Mouse (Mus musculus) cerebellum, adult 9-11 months (tissue): ENCODE measurements around the gene Eef1g.
A peak's percentile ranks its signal among the peaks of the same experiment; 100 is the strongest.
"Not testable (repeated sequence)": the region's sequence is repeated elsewhere in the genome, so short reads cannot be mapped to it uniquely, and the experiment has no call there.

ENCODE experiments used
- DNase-seq: peaks from one replicate; pipeline ENCODE4 v3.0.0; 2022

Gene Eef1g

GRCm38 (mm10) chr19:8946929-8947328 lies 19.9 kb upstream of the Eef1g start:
- no peak for DNase-seq

GRCm38 (mm10) chr19:8950190-8950589 lies 16.7 kb upstream of the Eef1g start:
- DNase-seq: peak; percentile 23

DNA sequence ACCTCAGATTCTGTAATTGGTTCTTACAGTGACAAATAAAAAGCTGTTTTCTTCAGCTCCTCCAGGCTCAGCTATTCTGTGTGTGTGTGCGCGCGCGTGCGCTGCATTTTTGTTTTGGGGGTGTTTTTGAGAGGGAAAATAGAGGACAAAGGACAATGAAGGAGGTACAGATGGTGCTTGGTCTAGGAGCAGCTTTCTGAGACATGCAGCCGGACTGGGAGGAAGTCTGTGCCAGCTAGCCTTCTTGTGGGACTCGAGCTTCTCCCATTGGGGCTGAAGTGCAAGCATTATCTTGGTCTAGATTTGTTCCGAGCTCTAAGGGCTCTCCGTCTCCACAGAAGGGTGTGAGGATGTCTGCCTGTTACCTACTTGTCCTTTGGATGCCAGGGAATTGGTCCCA lies 14.6 kb upstream of the Eef1g start:
- no peak for DNase-seq

DNA sequence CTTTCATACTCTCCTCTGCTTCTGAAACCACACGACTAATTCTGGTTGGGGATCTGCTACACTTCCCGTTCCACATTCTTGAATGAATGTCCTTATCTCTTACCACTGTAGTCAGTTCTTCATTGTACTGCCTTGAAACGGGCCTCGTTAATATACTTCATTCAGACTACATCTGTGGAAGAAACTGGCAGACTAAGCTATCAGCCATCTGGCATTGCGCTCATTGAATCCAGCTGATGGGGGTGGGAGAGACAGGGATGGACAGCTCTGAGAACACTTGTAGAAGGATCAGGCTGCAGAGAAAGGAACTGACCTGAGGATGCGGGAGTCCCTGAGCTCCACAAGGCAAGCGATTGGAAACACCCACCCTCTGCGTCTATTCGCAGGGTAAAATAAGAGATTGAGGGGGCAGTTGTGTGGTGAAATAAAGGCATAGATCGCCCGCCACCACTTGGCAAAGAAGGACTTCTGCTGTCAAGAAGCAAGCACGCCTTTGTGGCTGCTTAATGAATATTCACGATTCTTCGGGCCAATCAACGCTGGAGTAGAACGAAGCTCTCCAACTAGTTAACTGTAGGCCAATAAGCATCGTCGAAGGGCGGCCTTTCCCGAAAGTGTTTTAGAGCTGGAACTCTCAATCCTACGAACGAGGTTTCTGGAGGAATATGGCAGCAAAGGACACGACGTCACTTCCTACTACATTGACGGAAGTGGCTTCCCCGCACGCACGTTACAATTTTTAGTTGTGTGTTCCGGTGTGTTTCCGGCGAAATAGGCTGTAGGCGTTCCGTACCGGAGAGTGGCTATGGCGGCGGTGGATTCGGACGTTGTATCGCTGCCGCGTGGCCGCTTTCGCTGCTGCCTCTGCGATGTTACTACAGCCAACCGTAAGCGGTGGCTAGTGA lies 13.5 kb upstream of the Eef1g start, which contains the start of gene Tut1:
Tut1 (plus strand) TSS at position 713 of the 905 bp plus-strand sequence.
- peak; percentile 92 for DNase-seq

GRCm38 (mm10) chr19:8954171-8954570 lies 12.7 kb upstream of the Eef1g start:
- DNase-seq: no peak

DNA sequence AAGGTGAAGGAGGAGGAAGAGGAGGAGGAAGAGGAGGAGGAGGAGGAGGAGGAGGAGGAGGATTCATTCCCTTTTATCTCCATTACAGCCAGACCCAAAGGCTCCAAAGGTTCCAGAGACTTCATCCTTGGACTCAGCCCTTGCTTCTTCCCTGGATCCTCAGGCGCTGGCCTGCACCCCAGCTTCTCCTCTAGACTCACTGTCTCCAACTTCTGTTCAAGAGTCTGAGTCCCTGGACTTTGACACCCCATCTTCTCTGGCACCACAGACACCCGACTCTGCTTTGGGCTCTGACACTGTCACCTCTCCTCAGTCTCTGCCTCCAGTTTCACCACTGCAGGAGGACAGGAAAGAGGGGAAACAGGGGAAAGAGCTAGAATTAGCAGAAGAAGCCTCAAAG lies 4.6 kb upstream of the Eef1g start:
- no peak for DNase-seq

DNA sequence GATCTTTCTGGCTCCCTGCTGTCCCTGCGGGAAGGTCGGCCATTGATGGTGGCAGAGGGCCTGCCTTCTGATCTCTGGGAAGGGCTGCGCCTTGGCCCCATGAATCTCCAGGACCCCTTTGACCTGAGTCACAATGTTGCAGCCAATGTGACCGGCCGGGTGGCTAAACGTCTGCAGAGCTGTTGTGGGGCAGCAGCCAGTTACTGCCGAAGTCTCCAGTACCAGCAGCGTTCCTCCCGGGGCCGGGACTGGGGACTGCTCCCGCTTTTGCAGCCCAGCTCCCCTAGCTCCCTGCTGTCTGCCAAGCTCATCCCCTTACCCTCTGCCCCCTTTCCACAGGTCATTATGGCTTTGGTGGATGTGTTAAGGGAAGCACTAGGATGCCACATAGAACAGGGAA lies 1.8 kb upstream of the Eef1g start:
- peak; percentile 67 for DNase-seq

- peak; percentile 76 for DNase-seq
Measured at GRCm38 (mm10) chr19:8965771-8966170, 1.1 kb upstream of the Eef1g start.

- no peak for DNase-seq
Measured at GRCm38 (mm10) chr19:8966198-8966589, 647 bp upstream of the Eef1g start.

GRCm38 (mm10) chr19:8967373-8967743 lies 517 bp downstream of the Eef1g start:
- no peak for DNase-seq

GRCm38 (mm10) chr19:8967893-8968292 lies 1.1 kb downstream of the Eef1g start:
- peak; percentile 39 for DNase-seq

- DNase-seq: not testable (repeated sequence)
Measured at GRCm38 (mm10) chr19:8972491-8972890, 5.7 kb downstream of the Eef1g start.

- no peak for DNase-seq
Measured at GRCm38 (mm10) chr19:8974638-8975037, 7.8 kb downstream of the Eef1g start.

GRCm38 (mm10) chr19:8975491-8975890 lies 8.7 kb downstream of the Eef1g start:
- DNase-seq: no peak

- peak; percentile 45 for DNase-seq
Measured at GRCm38 (mm10) chr19:8976535-8976934, 9.7 kb downstream of the Eef1g start.

GRCm38 (mm10) chr19:8980771-8981170 lies 13.9 kb downstream of the Eef1g start:
- no peak for DNase-seq

DNA sequence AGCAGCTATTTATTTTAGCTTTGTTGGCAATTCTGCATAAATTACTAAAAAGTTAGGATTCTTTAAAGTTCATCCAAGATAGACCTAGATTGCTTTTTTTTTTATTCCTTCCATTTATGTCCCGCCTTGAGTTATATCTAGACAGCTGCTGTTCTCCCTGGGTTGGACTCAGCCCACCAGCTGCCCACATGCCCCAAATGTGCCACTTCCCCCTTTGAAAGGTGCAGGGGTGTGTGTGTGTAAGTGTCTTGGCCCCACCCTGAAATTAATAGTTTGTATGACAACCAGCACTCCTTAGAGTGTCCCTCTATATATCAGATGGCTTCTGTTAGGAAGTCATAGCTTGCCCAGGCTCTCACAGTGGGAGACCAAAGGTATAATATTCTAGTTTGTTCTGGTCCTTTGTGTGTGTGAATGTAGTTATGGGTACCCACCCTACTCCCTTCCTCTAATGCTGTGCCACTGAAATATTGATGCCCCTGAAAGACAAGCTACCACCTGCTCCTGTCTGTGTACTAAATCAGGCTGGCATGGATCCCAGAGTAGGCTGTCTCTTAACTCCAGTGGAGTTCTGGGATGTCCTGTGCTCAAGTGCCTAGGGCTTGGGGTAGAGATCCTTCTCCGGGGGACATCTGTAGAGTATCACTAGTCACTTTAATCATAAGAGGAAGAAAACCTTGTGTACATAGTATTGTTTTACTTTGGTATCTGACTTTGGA lies 14.8 kb downstream of the Eef1g start:
- DNase-seq: no peak

DNA sequence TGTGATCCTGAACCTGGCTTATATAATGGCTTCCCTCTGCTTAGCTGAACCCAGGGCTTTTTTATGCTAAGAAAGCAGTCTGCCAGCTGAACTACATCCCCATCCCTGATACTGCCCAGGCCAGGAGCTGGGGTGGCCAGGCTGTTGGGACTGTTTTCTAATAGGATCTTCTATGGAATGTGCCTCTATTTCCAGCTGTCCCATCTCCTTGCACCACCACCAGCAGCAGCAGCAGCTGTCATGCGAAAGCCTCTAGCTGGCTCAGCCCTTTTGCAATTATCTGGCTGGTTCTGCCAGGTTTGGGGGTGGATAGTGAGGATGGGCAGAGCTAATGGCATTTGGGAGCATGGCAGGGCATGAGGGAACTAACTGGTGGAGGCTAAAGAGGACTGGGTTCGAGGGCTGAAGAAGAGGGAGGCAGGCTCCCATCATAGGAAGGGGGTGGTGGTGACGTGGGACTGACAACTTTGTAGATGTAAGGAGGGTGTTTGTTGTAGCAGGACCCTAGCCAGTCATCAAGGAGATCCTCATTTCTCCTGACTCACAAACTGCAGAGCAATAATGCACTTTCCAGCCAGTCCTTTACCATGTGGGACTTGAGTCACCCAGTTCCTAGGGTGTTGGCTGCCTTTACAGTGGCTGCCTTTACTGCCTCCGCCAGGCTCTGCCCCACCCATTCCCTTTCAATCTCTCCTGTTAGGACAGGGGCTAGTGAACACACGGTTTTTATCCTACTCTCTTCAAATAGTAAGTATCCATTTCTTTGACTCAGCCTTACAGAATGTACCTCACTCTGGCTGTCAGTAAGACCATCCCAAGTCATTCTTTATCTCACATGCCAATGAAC lies 15.7 kb downstream of the Eef1g start:
- DNase-seq: no peak

- DNase-seq: no peak
Measured at GRCm38 (mm10) chr19:8983150-8983650, 16.4 kb downstream of the Eef1g start.

DNA sequence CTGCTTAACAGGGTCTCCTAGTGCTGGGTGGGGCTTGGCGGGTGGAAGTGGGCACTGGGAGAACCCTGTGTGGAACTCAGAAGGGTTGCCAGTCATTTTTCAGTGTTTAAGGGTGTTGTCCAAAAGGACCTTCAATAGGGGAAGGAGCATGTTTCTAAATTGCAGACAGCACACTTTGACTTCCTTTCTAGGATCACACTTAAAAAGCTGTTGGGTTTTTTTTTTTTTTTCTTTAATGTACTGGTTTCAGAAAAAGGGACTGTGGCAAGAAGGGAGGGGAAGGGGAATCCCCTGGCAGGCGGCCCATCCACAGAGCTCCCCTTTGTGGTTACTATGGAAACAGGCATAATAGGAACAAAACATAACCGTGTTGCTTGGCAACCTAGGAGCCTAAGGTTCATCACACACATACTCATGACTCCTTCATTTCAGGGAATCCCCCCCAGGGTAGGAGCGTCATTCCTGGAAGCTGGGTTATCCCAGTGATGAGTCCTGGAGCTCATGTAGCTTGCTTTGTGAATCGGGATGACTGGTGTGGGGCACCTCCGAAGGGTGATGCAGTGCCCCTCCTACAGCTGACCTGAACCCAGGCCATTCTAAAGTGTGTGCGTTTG lies 17.5 kb downstream of the Eef1g start:
- DNase-seq: no peak

GRCm38 (mm10) chr19:8985891-8986290 lies 19.1 kb downstream of the Eef1g start:
- DNase-seq: no peak

DNA sequence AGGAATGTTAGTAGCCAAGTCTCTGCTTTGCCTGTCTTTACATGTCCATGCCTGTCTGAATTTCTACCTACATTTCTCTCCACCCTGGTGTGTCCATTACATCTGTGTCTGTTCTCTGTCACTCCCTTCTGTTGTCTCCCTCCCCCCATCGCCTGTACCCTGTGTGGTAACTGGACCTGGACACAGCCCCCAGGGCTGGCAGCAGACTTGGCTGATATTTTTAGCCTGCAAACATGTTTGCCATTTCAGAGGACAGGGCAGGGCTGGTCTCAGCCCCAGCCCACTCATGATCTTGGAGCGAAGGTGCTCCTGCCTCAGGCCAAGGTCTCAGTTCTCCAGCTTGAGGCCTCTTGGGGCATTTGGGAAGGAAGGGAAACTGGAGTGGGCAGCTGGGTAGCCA lies 21.0 kb downstream of the Eef1g start:
- no peak for DNase-seq
